Mouse (Mus musculus): ENCODE results near the gene Tnip1.

- no peak for TF ChIP-seq GATA1 (IDR thresholded peaks at IDR 0.05; ENCODE audit: borderline replicate concordance, low read length)
- TF ChIP-seq FLI1 (IDR thresholded peaks at IDR 0.05; ENCODE audit: low read length), result no peak
Measured at GRCm38 (mm10) chr11:54920973-54921580, 41.6 kb downstream of the Tnip1 start.

Measured in megakaryocyte, embryonic 14.5 days (primary cell).